Mouse (Mus musculus) erythroblast, embryonic 14.5 days (primary cell): ENCODE measurements around the gene Akr7a5.

ENCODE experiments used
- GATA1 ChIP-seq: IDR thresholded peaks from 2 replicates; pipeline ENCODE4 v1.6.1; 2012; ENCODE audit warnings: low read length, inconsistent platforms, mixed read lengths
- TAL1 ChIP-seq: IDR thresholded peaks from 3 replicates; pipeline ENCODE4 v1.6.1; 2012; ENCODE audit warnings: low read length, inconsistent platforms, mixed read lengths

DNA sequence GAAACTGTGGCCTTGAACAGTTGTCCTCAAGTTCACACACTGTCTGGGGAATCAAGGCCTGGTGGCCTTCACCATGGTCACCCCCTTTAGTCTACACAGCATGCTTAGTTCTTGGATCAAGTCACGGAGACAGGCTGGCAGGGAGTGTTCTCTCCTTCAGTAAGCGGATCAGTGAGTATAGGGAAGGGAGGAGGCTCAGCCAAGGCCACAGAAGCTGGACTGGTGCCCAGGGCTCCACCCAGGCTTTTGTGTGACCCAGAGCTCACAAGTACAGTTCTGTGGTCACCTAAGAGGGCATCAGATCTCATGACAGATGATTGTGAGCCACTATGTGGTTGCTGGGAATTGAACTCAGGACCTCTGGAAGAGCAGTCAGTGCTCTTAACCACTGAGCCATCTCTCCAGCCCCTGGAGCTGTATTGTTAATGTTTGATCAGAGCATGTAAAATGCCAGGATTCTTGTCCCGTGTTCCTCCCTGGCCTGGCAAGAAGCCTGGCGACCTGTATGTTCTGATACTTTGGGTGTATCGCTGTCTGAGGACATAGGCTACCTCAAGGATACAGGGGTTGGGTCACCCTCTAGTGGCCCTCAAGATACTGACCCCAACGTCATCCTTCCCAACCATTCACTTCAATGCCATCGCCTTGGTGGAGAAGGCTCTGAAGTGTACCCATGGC, 31.2 kb downstream of the Akr7a5 start:
- TF ChIP-seq TAL1 (no peak), GATA1 (no peak)
